Mouse (Mus musculus) stomach, postnatal 0 days (tissue): ENCODE measurements around the gene Phf5a. TPM values are rescaled to one million over a fixed set of nuclear protein-coding genes. Genes with fewer than 3 reads are reported as not detected.

ENCODE experiments used
- ATAC-seq: fragments of 200-750 bp; cut with Nextera tagmentation; 2 replicates; pipeline ENCODE4 v1.8.0; 2017; ENCODE audit not compliant: low FRiP score, low TSS enrichment
- DNase-seq: peaks from one replicate; pipeline ENCODE4 v3.0.0-alpha.2; 2016; ENCODE audit warnings: low spot score
- H3K27ac ChIP-seq: fragments of 300-500 bp; sonication (generic); replicated peaks from 2 replicates; pipeline ENCODE4 v1.5.1; 2014; ENCODE audit warnings: mild to moderate bottlenecking, control low read depth
- H3K27me3 ChIP-seq: fragments of 300-500 bp; sonication (generic); 2 replicates; pipeline ENCODE4 v1.6.1; 2014; ENCODE audit warnings: low read length; ENCODE audit not compliant: control insufficient read depth, insufficient read depth
- H3K36me3 ChIP-seq: fragments of 300-500 bp; sonication (generic); 2 replicates; pipeline ENCODE4 v1.6.1; 2014; ENCODE audit warnings: low read length, mixed read lengths; ENCODE audit not compliant: control insufficient read depth, insufficient read depth
- H3K4me1 ChIP-seq: fragments of 300-500 bp; sonication (generic); replicated peaks from 2 replicates; pipeline ENCODE4 v1.6.1; 2014; ENCODE audit warnings: antibody characterized with exemption; ENCODE audit not compliant: control insufficient read depth, insufficient read depth
- H3K4me2 ChIP-seq: fragments of 300-500 bp; sonication (generic); replicated peaks from 2 replicates; pipeline ENCODE4 v1.6.1; 2014; ENCODE audit warnings: low read depth, mild to moderate bottlenecking, control low read depth, moderate library complexity
- H3K4me3 ChIP-seq: fragments of 300-500 bp; sonication (generic); 2 replicates; pipeline ENCODE4 v1.5.1; 2014; ENCODE audit warnings: low read depth, low read length, control low read depth
- H3K9ac ChIP-seq: fragments of 300-500 bp; sonication (generic); 2 replicates; pipeline ENCODE4 v1.6.1; 2014; ENCODE audit warnings: mild to moderate bottlenecking, low read length, control low read depth, mixed read lengths
- H3K9me3 ChIP-seq: fragments of 300-500 bp; sonication (generic); 2 replicates; pipeline ENCODE4 v1.6.1; 2016; ENCODE audit warnings: low read length; ENCODE audit not compliant: control insufficient read depth
- CTCF ChIP-seq: IDR thresholded peaks from 2 replicates; pipeline ENCODE4 v1.5.1; 2016; ENCODE audit warnings: antibody characterized with exemption, low read depth, mild to moderate bottlenecking, moderate library complexity
- EP300 ChIP-seq: optimal IDR thresholded peaks from 2 replicates; pipeline ENCODE3; 2016; ENCODE audit warnings: antibody characterized with exemption
- WGBS: fragments of 180-500 bp; shearing (Covaris S2); extraction: QIAGEN DNeasy Blood & Tissue Kit; methylation state at CpG from one replicate; pipeline ENCODE4 v1.1.7; 2014; 5-methylcytosine and 5-hydroxymethylcytosine counted together
- polyA plus RNA-seq: library from polyadenylated mRNA; unstranded; fragments of >200 nt; fragmentation: Nextera tagmentation; extraction: Ambion mirVana; gene quantifications from 2 replicates; pipeline ENCODE4 v1.2.1, GENCODE M21; 2015

Gene Phf5a
- polyA plus RNA-seq, 1 experiment from 2014 or later: 75.8 TPM

DNA sequence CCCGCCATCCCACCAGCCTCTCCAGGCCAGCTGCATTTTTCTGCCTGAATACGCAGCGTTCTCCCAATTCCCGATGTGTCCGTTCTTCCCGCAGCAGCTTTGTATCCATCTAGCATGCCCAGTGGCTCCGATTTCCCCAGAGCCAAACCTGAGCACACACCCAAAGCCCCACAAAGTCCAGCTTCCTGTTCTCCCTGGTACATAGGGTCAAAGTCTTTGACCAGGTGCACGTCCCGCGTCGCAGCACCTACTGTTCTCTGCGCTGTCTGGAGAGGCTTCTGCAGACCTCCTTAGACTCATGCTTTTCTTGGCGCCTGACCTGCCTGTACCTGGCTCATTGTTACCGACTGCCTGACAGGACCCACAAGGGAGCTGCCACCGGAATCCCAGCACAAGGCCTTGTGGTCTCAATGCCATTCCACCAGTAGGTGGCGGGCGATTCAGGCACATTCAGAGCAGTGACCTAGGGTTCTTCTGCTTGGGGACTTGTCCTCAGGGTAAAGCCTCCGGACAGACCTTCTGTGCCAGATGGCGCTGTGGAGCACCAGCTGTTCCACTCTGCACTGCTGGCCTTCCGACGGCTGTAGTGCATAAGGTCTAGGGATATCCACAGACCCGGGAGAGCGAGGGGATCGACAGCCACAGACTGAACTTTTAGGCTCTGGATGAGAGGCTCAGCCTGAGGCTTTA lies 40.4 kb downstream of the Phf5a start:
- no peak overlapping the region; the same call in 1 of the 2 replicates for H3K27ac ChIP-seq
- 14% methylated on average over 24 of the region's 24 CpGs for WGBS
- ATAC-seq: peak; percentile 87

DNA sequence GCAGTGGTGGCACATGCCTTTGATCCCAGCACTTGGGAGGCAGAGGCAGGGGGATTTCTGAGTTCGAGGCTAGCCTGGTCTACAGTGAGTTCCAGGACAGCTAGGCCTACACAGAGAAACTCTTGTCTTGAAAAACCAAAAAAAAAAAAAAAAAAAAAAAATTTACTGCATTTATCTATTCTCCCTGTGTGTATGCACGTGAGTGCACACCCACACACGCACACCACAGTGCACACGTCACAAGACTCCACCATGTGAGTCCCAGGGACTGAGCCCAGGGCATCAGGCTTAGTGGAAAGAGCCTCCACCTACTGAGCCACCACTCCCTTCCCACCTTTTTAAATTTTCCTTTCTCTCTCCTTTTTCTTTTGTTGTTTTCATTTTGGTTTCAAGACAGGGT lies 41.2 kb downstream of the Phf5a start:
- H3K9ac ChIP-seq: no peak overlapping the region
- no peaks in the 10 kb centered on the region for H3K4me1 ChIP-seq
- H3K9me3 ChIP-seq: no peaks in the 10 kb centered on the region
- ATAC-seq: no peak
- TF ChIP-seq CTCF: no peak
- no peak for TF ChIP-seq EP300
- H3K27me3 ChIP-seq: no peaks in the 10 kb centered on the region
- no peak for DNase-seq
- 91% methylated on average over 4 of the region's 4 CpGs for WGBS
- peaks cover 9% of the 10 kb centered on the region; the same call in 1 of the 2 replicates for H3K36me3 ChIP-seq
- H3K4me2 ChIP-seq: no peak overlapping the region
- no peak overlapping the region for H3K4me3 ChIP-seq
- no peak overlapping the region for H3K27ac ChIP-seq

More for the DNA sequence above, 40.4 kb downstream of the Phf5a start:
- TF ChIP-seq CTCF: peak; percentile 100
- TF ChIP-seq EP300: no peak
- Histone ChIP-seq H3K9ac (peak overlapping the region; percentile 14; the same call in 1 of the 2 replicates), H3K4me1 (0 out of 2 replicates have a peak, but pooled peaks cover 3% of the 10 kb centered on the region), H3K9me3 (no peaks in the 10 kb centered on the region), H3K27me3 (no peaks in the 10 kb centered on the region), H3K4me3 (no peak overlapping the region), H3K36me3 (peaks cover 3% of the 10 kb centered on the region; the same call in 1 of the 2 replicates), H3K4me2 (peak overlapping the region; percentile 20)
- DNase-seq: peak; percentile 95

DNA sequence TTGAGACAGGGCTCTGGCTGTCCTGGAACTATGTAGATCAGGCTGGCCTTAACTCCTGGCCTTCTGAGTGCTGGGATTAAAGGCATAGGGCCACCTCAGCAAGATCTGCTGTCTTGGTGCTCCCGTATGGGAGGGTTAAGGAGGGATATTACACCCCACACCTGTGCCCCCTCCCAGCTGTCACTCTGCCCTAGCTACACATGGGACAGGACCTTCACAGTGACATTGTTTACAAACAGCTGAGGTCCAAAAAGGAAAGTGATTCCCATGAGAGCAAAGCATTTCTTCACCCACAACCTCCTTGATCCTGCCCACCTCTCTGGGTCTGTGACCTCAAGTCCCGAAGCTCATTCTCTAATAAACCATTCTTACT lies 42.5 kb downstream of the Phf5a start:
- no peak for DNase-seq
- H3K36me3 ChIP-seq: peaks cover 14% of the 10 kb centered on the region
- no peaks in the 10 kb centered on the region for H3K4me1 ChIP-seq
- H3K9ac ChIP-seq: no peak overlapping the region
- H3K27ac ChIP-seq: no peak overlapping the region
- no peaks in the 10 kb centered on the region for H3K9me3 ChIP-seq
- no peak overlapping the region for H3K4me3 ChIP-seq
- no peak overlapping the region for H3K4me2 ChIP-seq
- WGBS: 54% methylated on average over 2 of the region's 2 CpGs
- TF ChIP-seq CTCF: no peak
- no peaks in the 10 kb centered on the region for H3K27me3 ChIP-seq
- ATAC-seq: no peak

DNA sequence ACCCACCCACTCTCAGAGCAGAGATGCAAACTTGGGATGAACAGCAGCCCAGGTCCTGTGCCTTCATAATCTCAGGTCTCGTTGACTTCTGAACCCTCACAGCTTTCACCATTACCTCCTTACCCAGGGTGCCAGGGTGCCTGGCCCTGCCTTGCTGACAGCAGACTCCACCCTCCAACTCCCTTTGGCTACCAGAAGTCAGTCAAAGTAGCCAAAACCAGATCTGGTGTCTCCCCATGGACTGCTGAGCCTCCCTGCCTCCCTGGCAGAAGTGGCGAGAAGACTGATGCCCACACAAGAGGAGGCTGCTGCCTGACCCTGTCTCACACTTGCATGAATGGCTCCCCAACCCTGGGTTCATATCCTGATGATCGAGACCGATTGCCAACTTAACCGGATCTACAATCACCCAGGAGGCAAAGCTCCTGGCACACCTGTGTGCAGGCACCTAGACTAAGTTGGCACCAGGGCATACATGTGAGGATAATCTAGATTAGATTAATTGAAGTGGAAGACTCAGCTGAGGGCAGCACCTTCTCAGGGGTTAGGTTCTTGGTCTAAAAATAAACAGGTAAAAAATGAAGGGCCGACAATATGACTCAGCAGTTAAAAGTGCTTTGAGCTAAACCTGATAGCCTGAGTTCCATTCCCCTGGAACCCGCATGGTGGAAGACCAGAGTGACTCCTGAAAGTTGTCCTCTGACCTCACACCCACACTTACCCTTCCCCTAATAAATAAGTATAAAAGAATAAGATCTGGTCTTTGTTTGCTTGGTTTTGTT lies 43.1 kb downstream of the Phf5a start:
- Histone ChIP-seq H3K4me1 (no peaks in the 10 kb centered on the region), H3K27me3 (no peaks in the 10 kb centered on the region), H3K4me3 (no peak overlapping the region), H3K4me2 (no peak overlapping the region), H3K9ac (no peak overlapping the region), H3K9me3 (no peaks in the 10 kb centered on the region), H3K27ac (no peak overlapping the region), H3K36me3 (peaks cover 19% of the 10 kb centered on the region)
- TF ChIP-seq CTCF (no peak), EP300 (no peak)
- DNase-seq: no peak
- WGBS: 86% methylated on average over 7 of the region's 7 CpGs
- ATAC-seq: no peak

DNA sequence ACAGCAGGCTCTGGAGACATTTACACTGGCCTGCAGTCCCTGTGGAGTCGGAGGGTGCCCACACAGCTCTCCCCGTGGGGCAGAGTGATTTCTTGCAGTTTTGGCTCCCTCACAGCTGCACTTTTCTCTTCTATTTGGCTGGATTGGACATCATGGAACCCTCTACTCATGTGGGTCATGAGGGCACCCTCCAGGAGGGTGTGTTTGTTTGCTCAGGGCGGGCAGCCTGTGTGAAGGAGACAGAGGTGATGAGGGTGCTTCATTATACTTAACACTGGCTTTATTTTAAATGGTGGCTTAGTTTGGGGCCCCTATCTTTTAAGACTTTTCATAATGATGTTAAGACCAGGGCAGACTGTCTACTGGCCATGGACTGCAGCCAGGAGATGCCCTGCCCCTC lies 46.9 kb downstream of the Phf5a start:
- Histone ChIP-seq H3K4me3 (no peak overlapping the region), H3K27ac (no peak overlapping the region), H3K9ac (no peak overlapping the region), H3K9me3 (no peaks in the 10 kb centered on the region), H3K4me1 (no peaks in the 10 kb centered on the region), H3K27me3 (no peaks in the 10 kb centered on the region), H3K4me2 (no peak overlapping the region), H3K36me3 (peaks cover 33% of the 10 kb centered on the region)
- no peak for TF ChIP-seq CTCF
- no peak for TF ChIP-seq EP300
- WGBS: 58% methylated on average over 3 of the region's 3 CpGs
- ATAC-seq: no peak
- no peak for DNase-seq

DNA sequence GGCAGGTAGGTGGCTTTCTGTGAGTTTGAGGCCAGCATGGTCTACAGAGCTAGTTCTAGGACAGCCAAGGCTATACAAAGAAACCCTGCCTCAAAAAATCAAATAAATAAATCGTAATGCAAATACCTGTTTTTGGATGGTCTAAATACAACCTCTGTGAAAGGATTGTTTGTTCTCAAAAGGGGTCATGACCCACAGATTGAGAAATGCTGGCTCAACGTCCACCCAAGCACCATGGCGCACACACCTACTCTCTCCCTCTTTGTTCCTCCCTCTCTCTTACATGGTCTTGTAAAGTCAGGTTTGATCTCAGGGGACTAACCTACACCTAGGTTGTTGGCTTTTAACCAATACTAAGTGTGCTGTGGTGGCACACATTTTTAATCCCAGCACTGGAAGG lies 49.1 kb downstream of the Phf5a start:
- 58% methylated on average over 3 of the region's 3 CpGs for WGBS
- H3K9me3 ChIP-seq: no peaks in the 10 kb centered on the region

More for the DNA sequence above, 49.1 kb downstream of the Phf5a start:
- Histone ChIP-seq H3K36me3 (peaks cover 32% of the 10 kb centered on the region), H3K4me2 (no peak overlapping the region), H3K27me3 (no peaks in the 10 kb centered on the region), H3K9ac (no peak overlapping the region), H3K4me1 (no peaks in the 10 kb centered on the region), H3K4me3 (no peak overlapping the region), H3K27ac (no peak overlapping the region)
- ATAC-seq (no peak), DNase-seq (no peak)
- TF ChIP-seq CTCF (no peak), EP300 (no peak)
